Mouse (Mus musculus) spleen, adult 2 months (tissue): ENCODE results near the gene Serp1. TPM values are rescaled to one million over a fixed set of nuclear protein-coding genes. Genes with fewer than 3 reads are reported as not detected.

Source experiments
- DNase-seq, 2 experiments: peaks; one replicate each; pipeline versions ENCODE4 v3.0.0 to v3.0.0-alpha.2; 2012 to 2021; ENCODE audit warnings: low spot score in 2 of 2, low read depth in 1 of 2
- H3K27ac ChIP-seq: fragments of 200-500 bp; 2 replicates; pipeline ENCODE4 v1.5.1; 2012; ENCODE audit warnings: low read length, inconsistent platforms; ENCODE audit not compliant: insufficient read depth
- H3K27me3 ChIP-seq: fragments of 200-500 bp; 2 replicates; pipeline ENCODE4 v1.6.1; 2012; ENCODE audit warnings: mild to moderate bottlenecking, moderate library complexity, low read length, inconsistent platforms; ENCODE audit not compliant: control insufficient read depth, insufficient read depth
- H3K36me3 ChIP-seq: fragments of 200-500 bp; 2 replicates; pipeline ENCODE4 v1.6.1; 2012; ENCODE audit warnings: mild to moderate bottlenecking, low read length, inconsistent platforms; ENCODE audit not compliant: control insufficient read depth, insufficient read depth
- H3K4me1 ChIP-seq: fragments of 200-500 bp; 2 replicates; pipeline ENCODE4 v1.6.1; 2011; ENCODE audit warnings: inconsistent platforms; ENCODE audit not compliant: control insufficient read depth, insufficient read depth, insufficient read length
- H3K4me3 ChIP-seq: fragments of 200-500 bp; 2 replicates; pipeline ENCODE4 v1.5.1; 2011; ENCODE audit warnings: mild to moderate bottlenecking, inconsistent platforms; ENCODE audit not compliant: insufficient read depth, insufficient read length; ENCODE audit errors: extremely low read depth
- CTCF ChIP-seq: fragments of 200-500 bp; IDR thresholded peaks from 2 replicates; pipeline ENCODE4 v1.5.1; 2011; ENCODE audit warnings: mild to moderate bottlenecking, inconsistent platforms; ENCODE audit not compliant: insufficient read depth, insufficient read length, insufficient replicate concordance; ENCODE audit errors: extremely low read depth
- POLR2A ChIP-seq: fragments of 200-500 bp; IDR thresholded peaks from 2 replicates; pipeline ENCODE4 v1.6.1; 2011; ENCODE audit warnings: low read depth, low read length, inconsistent platforms
- WGBS: fragments of 180-500 bp; shearing (Covaris S2); methylation state at CpG from one replicate; pipeline ENCODE4 v1.1.7; 2018; 5-methylcytosine and 5-hydroxymethylcytosine counted together
- polyA plus RNA-seq: library from polyadenylated mRNA; depleted of rRNA; stranded (reverse); fragments of >200 nt; gene quantifications from 2 replicates; pipeline ENCODE4 v1.2.3, GENCODE M21; 2012

Serp1 gene
- polyA plus RNA-seq, 1 experiment = 57.9 TPM

GRCm38 (mm10) chr3:58519536-58519935 is 6.2 kb downstream of the Serp1 start:
- Histone ChIP-seq H3K4me1 (peaks cover 19% of the 10 kb centered on the region; the same call in 1 of the 2 replicates), H3K27me3 (no peaks in the 10 kb centered on the region), H3K4me3 (no peak overlapping the region), H3K36me3 (peaks cover 23% of the 10 kb centered on the region), H3K27ac (peak overlapping the region; percentile 96)
- WGBS = 80% methylated on average over 3 of the region's 3 CpGs
- DNase-seq = no peak
- TF ChIP-seq POLR2A (no peak), CTCF (no peak)

GRCm38 (mm10) chr3:58518962-58519361 is 6.7 kb downstream of the Serp1 start:
- Histone ChIP-seq H3K4me1 (peaks cover 19% of the 10 kb centered on the region; the same call in 1 of the 2 replicates), H3K4me3 (peak overlapping the region; percentile 14; the same call in 1 of the 2 replicates), H3K27me3 (no peaks in the 10 kb centered on the region), H3K36me3 (peaks cover 21% of the 10 kb centered on the region), H3K27ac (peak overlapping the region; percentile 96)
- TF ChIP-seq POLR2A (no peak), CTCF (no peak)
- no peak for DNase-seq
- WGBS = 53% methylated on average over 2 of the region's 2 CpGs

- WGBS = 39% methylated on average over 5 of the region's 5 CpGs
- Histone ChIP-seq H3K27ac (peak overlapping the region; percentile 96), H3K27me3 (no peaks in the 10 kb centered on the region), H3K36me3 (peaks cover 13% of the 10 kb centered on the region), H3K4me3 (peak overlapping the region; percentile 38; the same call in 1 of the 2 replicates), H3K4me1 (peaks cover 19% of the 10 kb centered on the region; the same call in 1 of the 2 replicates)
- DNase-seq = peak in 1 of 2 experiments; percentile 57
- TF ChIP-seq POLR2A (peak; percentile 30), CTCF (no peak)
Observed at GRCm38 (mm10) chr3:58517800-58518199, 7.9 kb downstream of the Serp1 start.

GRCm38 (mm10) chr3:58517258-58517657 is 8.4 kb downstream of the Serp1 start:
- peak; percentile 77 to 84 for DNase-seq
- Histone ChIP-seq H3K36me3 (peaks cover 9% of the 10 kb centered on the region), H3K27me3 (no peaks in the 10 kb centered on the region), H3K27ac (peak overlapping the region; percentile 96), H3K4me1 (peaks cover 19% of the 10 kb centered on the region; the same call in 1 of the 2 replicates), H3K4me3 (peak overlapping the region; percentile 11; the same call in 1 of the 2 replicates)
- no peak for TF ChIP-seq CTCF
- TF ChIP-seq POLR2A = peak; percentile 71
- 5% methylated on average over 5 of the region's 5 CpGs for whole genome bisulfite sequencing

- H3K4me1 ChIP-seq = peaks cover 19% of the 10 kb centered on the region; the same call in 1 of the 2 replicates
- H3K36me3 ChIP-seq = peaks cover 8% of the 10 kb centered on the region
- no peak for TF ChIP-seq CTCF
- TF ChIP-seq POLR2A = no peak
- WGBS = 5% methylated on average over 7 of the region's 7 CpGs
- no peaks in the 10 kb centered on the region for H3K27me3 ChIP-seq
- no peak overlapping the region for H3K4me3 ChIP-seq
- peak overlapping the region; percentile 91 for H3K27ac ChIP-seq
- peak; percentile 51 to 88 for DNase-seq
Observed at GRCm38 (mm10) chr3:58516602-58516976, 9.1 kb downstream of the Serp1 start.

- Histone ChIP-seq H3K36me3 (peaks cover 2% of the 10 kb centered on the region), H3K27me3 (no peaks in the 10 kb centered on the region), H3K27ac (peak overlapping the region; percentile 91), H3K4me3 (no peak overlapping the region), H3K4me1 (peaks cover 19% of the 10 kb centered on the region; the same call in 1 of the 2 replicates)
- no peak for TF ChIP-seq POLR2A
- TF ChIP-seq CTCF = no peak
- DNase-seq = no peak
- 22% methylated on average over 1 of the region's 1 CpGs for WGBS
Observed at GRCm38 (mm10) chr3:58515947-58516601, 9.6 kb downstream of the Serp1 start.

GRCm38 (mm10) chr3:58513483-58513882 is 12.2 kb downstream of the Serp1 start:
- Histone ChIP-seq H3K27ac (no peak overlapping the region; the same call in 1 of the 2 replicates), H3K4me1 (peaks cover 13% of the 10 kb centered on the region; the same call in 1 of the 2 replicates), H3K27me3 (no peaks in the 10 kb centered on the region), H3K36me3 (no peaks in the 10 kb centered on the region), H3K4me3 (no peak overlapping the region)
- no peak for DNase-seq
- TF ChIP-seq POLR2A = no peak
- TF ChIP-seq CTCF = no peak
- WGBS = 70% methylated on average over 4 of the region's 4 CpGs
